Mouse (Mus musculus): ENCODE results near the gene Snap47. TPM values are rescaled to one million over a fixed set of nuclear protein-coding genes. Genes with fewer than 3 reads are reported as not detected.

Gene Snap47
- polyA plus RNA-seq, 1 experiment from 2014 or later: 98.8 TPM

GRCm38 (mm10) chr11:59443102-59443501 lies 7.9 kb downstream of the Snap47 start:
- ATAC-seq (ENCODE audit: insufficient number of reproducible peaks, insufficient read depth, low FRiP score, low read depth): no peak
- H3K9me3 ChIP-seq (ENCODE audit: control insufficient read depth, low read length): no peaks in the 10 kb centered on the region
- H3K4me1 ChIP-seq (ENCODE audit: control insufficient read depth in 2 of 2, insufficient read depth in 2 of 2, low read length in 2 of 2): no peaks in the 10 kb centered on the region
- peaks cover 12% of the 10 kb centered on the region for H3K36me3 ChIP-seq (ENCODE audit: control insufficient read depth, insufficient read depth, low read length)
- no peak overlapping the region for H3K27ac ChIP-seq (replicated peaks in 1 of 2; ENCODE audit: control insufficient read depth in 1 of 2, insufficient read depth in 1 of 2, low read depth in 2 of 2, low read length in 2 of 2)
- H3K4me3 ChIP-seq (ENCODE audit: control insufficient read depth in 1 of 2, insufficient read depth in 1 of 2, low read depth in 1 of 2, low read length in 2 of 2): no peak overlapping the region
- no peak overlapping the region for H3K9ac ChIP-seq (ENCODE audit: low read length)
- no peaks in the 10 kb centered on the region for H3K27me3 ChIP-seq (ENCODE audit: control insufficient read depth, insufficient read depth, low read length)
- H3K4me2 ChIP-seq (ENCODE audit: low read length): no peak overlapping the region

GRCm38 (mm10) chr11:59437954-59438353 lies 13.0 kb downstream of the Snap47 start:
- no peaks in the 10 kb centered on the region for H3K27me3 ChIP-seq (ENCODE audit: control insufficient read depth, insufficient read depth, low read length)
- H3K4me1 ChIP-seq (ENCODE audit: control insufficient read depth in 2 of 2, insufficient read depth in 2 of 2, low read length in 2 of 2): peaks cover 0 to 4% of the 10 kb centered on the region in 2 experiments; a peak in 1 of 4 replicates
- 88% methylated on average over 12 of the region's 12 CpGs for WGBS
- H3K27ac ChIP-seq (replicated peaks in 1 of 2; ENCODE audit: control insufficient read depth in 1 of 2, insufficient read depth in 1 of 2, low read depth in 2 of 2, low read length in 2 of 2): no peak overlapping the region
- H3K4me3 ChIP-seq (ENCODE audit: control insufficient read depth in 1 of 2, insufficient read depth in 1 of 2, low read depth in 1 of 2, low read length in 2 of 2): no peak overlapping the region
- no peak overlapping the region for H3K4me2 ChIP-seq (ENCODE audit: low read length)
- peaks cover 38% of the 10 kb centered on the region for H3K36me3 ChIP-seq (ENCODE audit: control insufficient read depth, insufficient read depth, low read length)
- H3K9ac ChIP-seq (ENCODE audit: low read length): no peak overlapping the region
- peaks cover 9% of the 10 kb centered on the region for H3K9me3 ChIP-seq (ENCODE audit: control insufficient read depth, low read length)
- ATAC-seq (ENCODE audit: insufficient number of reproducible peaks, insufficient read depth, low FRiP score, low read depth): no peak

- no peak overlapping the region for H3K4me2 ChIP-seq (ENCODE audit: low read length)
- H3K4me1 ChIP-seq (ENCODE audit: control insufficient read depth in 2 of 2, insufficient read depth in 2 of 2, low read length in 2 of 2): peaks cover 3 to 9% of the 10 kb centered on the region in 2 experiments; a peak in 2 of 4 replicates
- peaks cover 9% of the 10 kb centered on the region for H3K9me3 ChIP-seq (ENCODE audit: control insufficient read depth, low read length)
- H3K27me3 ChIP-seq (ENCODE audit: control insufficient read depth, insufficient read depth, low read length): no peaks in the 10 kb centered on the region
- 63% methylated on average over 3 of the region's 3 CpGs for WGBS
- no peak overlapping the region for H3K9ac ChIP-seq (ENCODE audit: low read length)
- no peak overlapping the region for H3K4me3 ChIP-seq (ENCODE audit: control insufficient read depth in 1 of 2, insufficient read depth in 1 of 2, low read depth in 1 of 2, low read length in 2 of 2)
- no peak for ATAC-seq (ENCODE audit: insufficient number of reproducible peaks, insufficient read depth, low FRiP score, low read depth)
- H3K36me3 ChIP-seq (ENCODE audit: control insufficient read depth, insufficient read depth, low read length): peaks cover 51% of the 10 kb centered on the region
- H3K27ac ChIP-seq (replicated peaks in 1 of 2; ENCODE audit: control insufficient read depth in 1 of 2, insufficient read depth in 1 of 2, low read depth in 2 of 2, low read length in 2 of 2): no peak overlapping the region
Measured at GRCm38 (mm10) chr11:59432261-59432660, 18.7 kb downstream of the Snap47 start.

- 36% methylated on average over 1 of the region's 1 CpGs for WGBS
- Histone ChIP-seq H3K9ac (ENCODE audit: low read length) (no peak overlapping the region), H3K36me3 (ENCODE audit: control insufficient read depth, insufficient read depth, low read length) (peaks cover 55% of the 10 kb centered on the region), H3K9me3 (ENCODE audit: control insufficient read depth, low read length) (no peaks in the 10 kb centered on the region), H3K4me3 (ENCODE audit: control insufficient read depth in 1 of 2, insufficient read depth in 1 of 2, low read depth in 1 of 2, low read length in 2 of 2) (no peak overlapping the region), H3K4me2 (ENCODE audit: low read length) (no peak overlapping the region), H3K4me1 (ENCODE audit: control insufficient read depth in 2 of 2, insufficient read depth in 2 of 2, low read length in 2 of 2) (peaks cover 3 to 12% of the 10 kb centered on the region in 2 experiments; a peak in 2 of 4 replicates), H3K27me3 (ENCODE audit: control insufficient read depth, insufficient read depth, low read length) (no peaks in the 10 kb centered on the region), H3K27ac (replicated peaks in 1 of 2; ENCODE audit: control insufficient read depth in 1 of 2, insufficient read depth in 1 of 2, low read depth in 2 of 2, low read length in 2 of 2) (no peak overlapping the region)
- ATAC-seq (ENCODE audit: insufficient number of reproducible peaks, insufficient read depth, low FRiP score, low read depth): no peak
Measured at GRCm38 (mm10) chr11:59429959-59430358, 21.0 kb downstream of the Snap47 start.

- H3K27me3 ChIP-seq (ENCODE audit: control insufficient read depth, insufficient read depth, low read length): no peaks in the 10 kb centered on the region
- H3K9me3 ChIP-seq (ENCODE audit: control insufficient read depth, low read length): no peaks in the 10 kb centered on the region
- no peak for ATAC-seq (ENCODE audit: insufficient number of reproducible peaks, insufficient read depth, low FRiP score, low read depth)
- peaks cover 3 to 10% of the 10 kb centered on the region in 2 experiments; a peak in 2 of 4 replicates for H3K4me1 ChIP-seq (ENCODE audit: control insufficient read depth in 2 of 2, insufficient read depth in 2 of 2, low read length in 2 of 2)
- H3K27ac ChIP-seq (replicated peaks in 1 of 2; ENCODE audit: control insufficient read depth in 1 of 2, insufficient read depth in 1 of 2, low read depth in 2 of 2, low read length in 2 of 2): no peak overlapping the region
- H3K9ac ChIP-seq (ENCODE audit: low read length): no peak overlapping the region
- 59% methylated on average over 9 of the region's 9 CpGs for WGBS
- peaks cover 59% of the 10 kb centered on the region for H3K36me3 ChIP-seq (ENCODE audit: control insufficient read depth, insufficient read depth, low read length)
- no peak overlapping the region for H3K4me2 ChIP-seq (ENCODE audit: low read length)
- H3K4me3 ChIP-seq (ENCODE audit: control insufficient read depth in 1 of 2, insufficient read depth in 1 of 2, low read depth in 1 of 2, low read length in 2 of 2): no peak overlapping the region
Measured at GRCm38 (mm10) chr11:59428057-59428660, 22.8 kb downstream of the Snap47 start.

GRCm38 (mm10) chr11:59425671-59426101 lies 25.3 kb downstream of the Snap47 start:
- no peak overlapping the region for H3K27ac ChIP-seq (replicated peaks in 1 of 2; ENCODE audit: control insufficient read depth in 1 of 2, insufficient read depth in 1 of 2, low read depth in 2 of 2, low read length in 2 of 2)
- 40% methylated on average over 7 of the region's 7 CpGs for WGBS

GRCm38 (mm10) chr11:59423010-59423588 lies 27.9 kb downstream of the Snap47 start:
- H3K36me3 ChIP-seq (ENCODE audit: control insufficient read depth, insufficient read depth, low read length): peaks cover 70% of the 10 kb centered on the region
- peaks cover 0 to 6% of the 10 kb centered on the region in 2 experiments; a peak in 2 of 4 replicates for H3K4me1 ChIP-seq (ENCODE audit: control insufficient read depth in 2 of 2, insufficient read depth in 2 of 2, low read length in 2 of 2)
- 82% methylated on average over 5 of the region's 5 CpGs for WGBS
- H3K9me3 ChIP-seq (ENCODE audit: control insufficient read depth, low read length): no peaks in the 10 kb centered on the region
- H3K4me2 ChIP-seq (ENCODE audit: low read length): no peak overlapping the region
- no peak overlapping the region for H3K27ac ChIP-seq (replicated peaks in 1 of 2; ENCODE audit: control insufficient read depth in 1 of 2, insufficient read depth in 1 of 2, low read depth in 2 of 2, low read length in 2 of 2)
- no peak overlapping the region for H3K4me3 ChIP-seq (ENCODE audit: control insufficient read depth in 1 of 2, insufficient read depth in 1 of 2, low read depth in 1 of 2, low read length in 2 of 2)
- ATAC-seq (ENCODE audit: insufficient number of reproducible peaks, insufficient read depth, low FRiP score, low read depth): no peak
- no peak overlapping the region for H3K9ac ChIP-seq (ENCODE audit: low read length)
- H3K27me3 ChIP-seq (ENCODE audit: control insufficient read depth, insufficient read depth, low read length): no peaks in the 10 kb centered on the region

More at GRCm38 (mm10) chr11:59425671-59426101, 25.3 kb downstream of the Snap47 start:
- Histone ChIP-seq H3K4me2 (ENCODE audit: low read length) (no peak overlapping the region), H3K9me3 (ENCODE audit: control insufficient read depth, low read length) (no peaks in the 10 kb centered on the region), H3K9ac (ENCODE audit: low read length) (no peak overlapping the region), H3K27me3 (ENCODE audit: control insufficient read depth, insufficient read depth, low read length) (no peaks in the 10 kb centered on the region), H3K4me3 (ENCODE audit: control insufficient read depth in 1 of 2, insufficient read depth in 1 of 2, low read depth in 1 of 2, low read length in 2 of 2) (no peak overlapping the region), H3K36me3 (ENCODE audit: control insufficient read depth, insufficient read depth, low read length) (peaks cover 60% of the 10 kb centered on the region), H3K4me1 (ENCODE audit: control insufficient read depth in 2 of 2, insufficient read depth in 2 of 2, low read length in 2 of 2) (peaks cover 3 to 9% of the 10 kb centered on the region in 2 experiments; a peak in 2 of 4 replicates)
- ATAC-seq (ENCODE audit: insufficient number of reproducible peaks, insufficient read depth, low FRiP score, low read depth): 0 out of 2 replicates have a peak, but pooled peaks have one; percentile 19

Measured in heart, embryonic 14.5 days (tissue).